Mouse (Mus musculus) erythroblast, adult 5-6 weeks (primary cell): ENCODE results near the gene Phldb1. TPM values are rescaled to one million over a fixed set of nuclear protein-coding genes. Genes with fewer than 3 reads are reported as not detected.

Source experiments
- ATAC-seq: replicated peaks from 2 replicates; pipeline ENCODE4 v1.8.0; 2016; ENCODE audit warnings: moderate number of reproducible peaks, mild to moderate bottlenecking, moderate TSS enrichment, inconsistent platforms; ENCODE audit not compliant: poor library complexity, low FRiP score, severe bottlenecking
- total RNA-seq, 2 experiments: library from RNA; stranded (forward) in 1 of 2; stranded (reverse) in 1 of 2; fragments of 150-400 nt in 1 of 2; fragments of 200-764, 138-1000 nt in 1 of 2; gene quantifications; 2 replicates each; pipeline versions ENCODE4 v1.2.3 to v1.2.4; 2015 to 2017; ENCODE audit warnings: low replicate concordance in 2 of 2

The Phldb1 gene
- total RNA-seq, 2 experiments from 2014 or later = 2.9 to 6.1 TPM

GRCm38 (mm10) chr9:44713080-44713479 lies 21.9 kb downstream of the Phldb1 start:
- ATAC-seq = peak; percentile 70

DNA sequence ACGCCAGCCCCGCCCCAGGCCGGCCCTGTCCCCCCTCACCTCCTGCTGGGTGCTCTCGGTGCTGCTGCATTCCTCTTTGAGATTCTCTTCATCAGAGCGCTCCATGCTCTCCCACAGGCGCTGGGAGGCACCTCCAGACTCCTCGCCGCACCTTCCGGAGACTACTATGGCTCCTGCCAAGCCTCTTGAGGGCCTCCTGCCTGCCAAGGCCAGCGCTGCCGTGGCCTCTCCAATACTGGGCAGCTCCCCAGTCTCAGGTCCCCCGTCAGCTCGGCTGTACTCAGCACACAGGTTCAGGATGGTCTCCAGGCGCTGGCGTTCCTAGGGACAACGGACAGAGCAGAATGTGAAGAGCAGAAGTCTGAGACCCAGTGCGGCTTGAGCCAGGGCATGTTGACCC lies 23.4 kb downstream of the Phldb1 start:
- ATAC-seq = no peak

- ATAC-seq = no peak
Measured at GRCm38 (mm10) chr9:44710213-44710612, 24.8 kb downstream of the Phldb1 start.

DNA sequence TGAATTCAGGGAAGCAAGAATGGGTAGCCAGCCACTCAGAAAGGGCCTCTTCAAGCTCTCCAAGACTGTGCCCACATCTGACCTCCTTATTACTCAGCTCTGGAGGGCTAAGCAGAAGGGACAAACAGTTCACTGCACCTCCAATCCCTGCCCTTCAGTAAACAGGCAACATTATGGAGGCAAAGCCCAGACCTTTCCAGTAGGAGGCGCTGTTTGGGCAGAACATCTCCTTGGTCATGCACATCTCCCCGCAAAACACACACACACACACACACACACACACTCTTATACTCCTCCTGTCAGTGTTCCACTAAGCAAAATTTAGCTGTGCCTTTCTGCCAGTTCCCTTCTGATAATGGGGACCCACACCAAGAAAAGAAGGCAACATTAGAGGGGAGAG lies 25.4 kb downstream of the Phldb1 start:
- ATAC-seq = no peak

- ATAC-seq = no peak
Measured at GRCm38 (mm10) chr9:44708925-44709324, 26.1 kb downstream of the Phldb1 start.

DNA sequence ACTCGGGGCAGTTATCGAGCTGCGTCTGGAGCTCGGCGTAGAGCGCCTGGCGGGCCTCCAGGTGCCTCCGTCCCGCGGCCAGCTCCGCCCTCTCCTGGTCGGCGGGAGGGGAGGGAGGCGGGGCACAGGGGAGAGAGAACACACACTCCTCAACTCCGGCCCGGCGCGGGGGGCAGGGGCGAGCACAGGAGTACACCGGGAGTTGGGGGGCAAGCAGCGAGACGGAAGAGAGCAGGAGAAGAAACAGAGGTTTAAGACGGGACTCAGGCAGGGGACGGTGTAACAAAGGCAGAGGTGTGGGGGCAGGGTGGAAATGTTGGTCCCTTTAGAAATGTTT lies 26.6 kb downstream of the Phldb1 start:
- ATAC-seq = 0 out of 2 replicates have a peak, but pooled peaks have one; percentile 45

DNA sequence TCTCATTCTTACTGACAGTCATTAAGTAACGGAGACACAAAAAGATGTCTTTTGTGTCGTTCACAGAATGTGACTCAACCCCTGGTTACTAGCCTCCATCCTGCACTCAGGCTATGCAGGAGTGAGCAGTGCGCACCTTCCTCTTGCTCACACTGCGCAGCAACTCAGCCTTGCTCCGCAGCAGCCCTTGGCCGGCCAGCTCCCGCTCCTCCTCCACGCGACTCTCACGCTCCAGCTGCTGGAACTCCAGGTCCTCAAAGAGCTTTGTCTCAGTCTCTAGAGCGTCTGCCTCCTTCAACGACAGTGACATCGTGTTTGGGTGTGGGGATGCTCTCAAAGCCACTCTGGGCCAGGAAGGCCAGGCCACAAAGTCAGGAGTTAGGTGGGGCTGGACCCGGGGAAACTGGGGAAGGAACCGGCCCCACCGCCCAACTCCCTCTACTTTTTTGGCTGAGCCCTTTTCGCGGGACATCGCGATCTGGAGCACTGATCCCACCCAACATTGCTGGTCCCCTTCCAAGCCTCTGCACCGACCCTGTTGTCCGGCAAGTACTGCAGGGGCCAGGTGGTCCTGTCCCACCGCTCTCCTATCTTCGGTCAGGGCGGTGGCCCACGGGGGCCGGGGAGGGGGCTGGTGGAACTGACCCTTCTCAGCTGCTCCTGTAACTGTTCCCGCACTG lies 27.1 kb downstream of the Phldb1 start:
- no peak for ATAC-seq

GRCm38 (mm10) chr9:44699730-44700129 lies 35.3 kb downstream of the Phldb1 start:
- no peak for ATAC-seq

GRCm38 (mm10) chr9:44699196-44699595 lies 35.8 kb downstream of the Phldb1 start:
- no peak for ATAC-seq

DNA sequence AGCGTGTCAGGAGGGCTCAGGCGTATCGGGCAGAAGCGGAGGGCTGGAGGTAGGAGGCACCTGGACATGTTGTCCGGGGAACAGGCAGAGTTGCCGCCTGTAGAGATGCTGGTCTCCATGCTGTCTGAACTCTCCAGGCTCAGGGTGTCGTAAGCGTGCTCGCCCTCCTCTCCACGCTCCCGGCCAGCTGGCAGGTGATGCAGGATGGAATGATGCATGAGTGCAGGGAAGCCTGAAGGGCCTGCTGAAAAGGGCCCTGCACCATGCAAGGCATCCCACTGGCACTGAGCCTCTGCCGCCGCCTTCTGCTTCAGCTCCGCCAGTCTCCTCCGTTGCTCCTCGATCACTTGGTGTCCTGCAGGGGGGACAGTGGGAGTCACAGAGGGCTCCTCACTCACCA lies 37.1 kb downstream of the Phldb1 start:
- no peak for ATAC-seq

DNA sequence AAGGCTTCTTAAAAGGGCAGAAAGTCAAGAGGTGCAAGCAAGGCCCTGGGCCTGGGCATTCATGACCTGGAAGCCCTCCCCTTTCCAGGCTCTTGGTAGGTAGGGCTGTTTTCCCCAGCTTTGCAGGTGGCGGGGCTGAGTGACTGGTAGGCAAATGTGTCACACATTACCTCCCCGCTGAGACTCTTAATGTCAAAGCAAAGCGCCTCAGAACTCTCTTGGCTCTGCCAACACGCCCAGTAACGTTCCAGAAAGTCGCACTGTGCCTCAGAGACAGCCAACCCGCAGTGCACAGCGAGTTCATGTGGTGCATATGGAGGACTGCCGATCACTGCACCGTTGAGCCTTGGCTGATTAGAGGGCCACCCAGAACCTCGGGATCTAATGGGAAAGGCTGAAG lies 41.9 kb downstream of the Phldb1 start:
- ATAC-seq = no peak

- no peak for ATAC-seq
Measured at GRCm38 (mm10) chr9:44691671-44692520, 43.1 kb downstream of the Phldb1 start.

DNA sequence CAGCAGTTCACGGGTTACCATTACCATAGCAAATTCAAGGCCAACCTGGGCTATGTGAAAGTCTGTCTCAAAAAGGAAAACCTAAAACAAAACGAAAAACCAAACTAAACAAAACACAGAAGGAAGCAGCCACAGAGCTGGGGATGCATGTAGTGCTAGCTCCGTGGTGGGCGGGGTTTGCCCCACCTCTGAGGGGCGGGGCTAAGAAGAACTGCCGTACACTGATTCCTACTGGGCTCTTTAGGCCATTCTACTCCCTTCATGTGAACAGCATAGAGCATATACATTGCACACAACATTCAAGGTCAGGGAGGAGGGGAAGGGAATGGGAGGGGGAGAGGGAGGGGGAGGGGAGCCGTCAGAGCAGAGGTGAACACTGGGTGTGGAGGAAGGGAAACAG lies 44.4 kb downstream of the Phldb1 start:
- no peak for ATAC-seq

DNA sequence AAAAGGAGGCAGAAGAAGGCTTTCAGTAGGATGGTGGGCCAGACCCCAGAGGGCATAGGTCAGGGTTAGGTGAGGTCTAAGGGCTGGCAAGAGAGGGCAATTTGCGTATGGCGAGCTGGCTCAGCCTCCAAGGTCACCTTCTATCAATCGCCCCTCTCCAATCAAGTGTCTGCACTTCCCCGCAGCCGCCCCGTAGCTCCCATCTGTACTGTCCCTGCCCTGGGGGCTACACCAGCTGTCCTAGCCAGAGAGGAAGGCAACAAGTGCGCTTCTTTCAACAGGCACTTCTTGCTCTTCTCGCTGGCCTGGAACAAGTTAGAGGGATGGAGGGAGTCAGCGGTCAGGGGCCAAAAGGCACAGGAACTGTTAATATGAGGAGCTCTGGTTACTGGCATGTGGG lies 47.0 kb downstream of the Phldb1 start:
- no peak for ATAC-seq

DNA sequence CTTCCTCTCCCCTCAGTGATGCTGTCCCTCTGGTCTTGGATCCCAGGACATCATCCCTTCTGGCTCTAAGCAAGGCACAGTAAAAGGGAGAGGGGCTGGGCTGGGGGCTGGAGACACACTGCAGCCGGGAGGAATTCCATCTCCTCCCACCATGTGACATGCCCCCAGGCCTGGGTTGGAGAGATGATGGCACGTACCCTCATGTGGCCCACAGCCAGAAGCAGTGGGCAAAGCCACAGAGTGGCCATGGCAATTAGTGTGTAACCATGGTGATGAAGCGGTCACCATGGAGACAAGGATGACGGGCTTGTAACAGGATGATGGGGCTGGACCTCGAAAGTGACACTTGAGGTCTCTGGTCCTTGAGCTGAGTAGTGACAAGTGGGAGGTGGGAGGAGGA lies 48.4 kb downstream of the Phldb1 start:
- ATAC-seq = no peak

DNA sequence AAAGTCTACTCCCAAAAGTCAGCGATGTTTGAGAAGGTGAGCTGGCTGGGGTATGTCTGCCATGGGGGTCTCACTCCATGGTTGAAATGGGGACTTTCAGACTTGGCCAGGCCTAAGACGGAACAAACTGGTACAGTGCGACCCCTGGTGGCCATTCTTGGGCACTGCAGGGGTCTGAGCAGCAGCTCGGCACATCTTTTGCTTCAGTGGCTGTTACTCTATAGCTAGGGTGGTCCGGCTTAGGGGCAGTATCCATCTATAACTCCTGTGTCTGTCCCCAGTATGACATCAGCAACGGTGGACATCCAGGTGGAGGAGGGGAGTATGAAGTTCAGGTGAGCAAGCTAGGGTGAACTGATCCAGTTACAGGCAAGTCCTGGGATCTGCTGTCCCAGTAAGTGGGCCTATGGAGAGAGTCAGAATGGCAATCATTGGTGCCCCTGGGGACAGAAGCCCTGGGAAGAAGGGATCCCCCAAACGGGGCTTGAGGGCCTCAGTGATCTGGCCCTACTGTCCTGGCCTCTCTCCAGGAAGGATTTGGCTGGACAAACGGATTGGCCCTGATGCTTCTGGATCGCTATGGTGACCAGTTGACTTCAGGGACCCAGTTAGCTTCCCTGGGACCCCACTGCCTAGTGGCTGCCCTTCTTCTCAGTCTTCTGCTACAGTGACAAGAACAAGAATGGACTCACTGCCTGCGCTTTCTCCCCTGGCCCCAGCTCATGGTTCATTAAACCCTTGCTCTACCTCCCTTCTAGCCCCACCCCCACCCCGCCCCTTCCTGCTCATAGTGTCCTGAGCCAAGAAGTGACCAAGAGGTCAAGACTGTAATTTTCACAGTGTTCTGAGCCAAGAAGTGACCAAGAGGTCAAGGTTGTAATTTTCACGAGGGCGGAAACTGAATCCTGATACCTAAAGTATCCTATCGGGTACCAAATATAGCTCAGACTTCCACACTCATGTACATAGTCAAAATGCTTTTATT lies 49.4 kb downstream of the Phldb1 start:
- ATAC-seq = peak; percentile 70

- ATAC-seq = no peak
Measured at GRCm38 (mm10) chr9:44683046-44683445, 52.0 kb downstream of the Phldb1 start.

GRCm38 (mm10) chr9:44679565-44679964 lies 55.4 kb downstream of the Phldb1 start:
- no peak for ATAC-seq

DNA sequence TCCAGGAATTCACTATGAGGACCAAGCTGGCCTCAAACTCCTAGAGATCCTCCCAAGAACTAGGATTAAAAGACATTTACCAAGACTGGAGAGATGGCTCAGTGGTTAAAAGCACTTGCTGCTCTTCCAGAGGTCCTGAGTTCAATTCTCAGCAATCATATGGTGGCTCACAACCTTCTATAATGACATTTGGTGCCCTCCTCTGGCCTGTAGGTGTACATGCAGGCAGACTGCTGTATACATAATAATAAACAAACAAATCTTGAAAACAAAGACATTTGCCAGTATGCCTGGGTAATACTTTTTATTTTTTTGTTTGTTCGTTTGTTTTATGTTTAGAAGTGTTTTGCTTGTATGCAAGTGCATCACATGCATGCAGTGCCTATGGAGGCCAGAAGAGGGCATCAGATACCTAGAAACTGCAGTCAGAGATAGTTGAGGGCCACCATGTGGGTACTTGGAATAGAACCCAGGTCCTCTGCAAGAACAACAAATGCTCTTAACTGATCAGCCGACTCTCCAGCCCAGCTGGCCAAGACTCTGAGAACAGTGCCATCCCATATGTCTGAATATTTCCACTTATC lies 56.6 kb downstream of the Phldb1 start:
- no peak; the same call in 1 of the 2 replicates for ATAC-seq

GRCm38 (mm10) chr9:44673005-44673404 lies 62.0 kb downstream of the Phldb1 start, which contains the start of gene Treh:
Treh (plus strand) TSS chr9:44673233.
- ATAC-seq = 0 out of 2 replicates have a peak, but pooled peaks have one; percentile 14
